Mouse (Mus musculus) ovary, adult 2 months (tissue): ENCODE results near the gene Olfr1016. TPM values are rescaled to one million over a fixed set of nuclear protein-coding genes. Genes with fewer than 3 reads are reported as not detected.

ENCODE experiments used
- polyA plus RNA-seq: library from polyadenylated mRNA; depleted of rRNA; stranded (reverse); fragments of >200 nt; gene quantifications from 2 replicates; pipeline ENCODE4 v1.2.3, GENCODE M21; 2012; rRNA removed

Olfr1016 gene
- not detected in 2 replicates for polyA plus RNA-seq

DNA sequence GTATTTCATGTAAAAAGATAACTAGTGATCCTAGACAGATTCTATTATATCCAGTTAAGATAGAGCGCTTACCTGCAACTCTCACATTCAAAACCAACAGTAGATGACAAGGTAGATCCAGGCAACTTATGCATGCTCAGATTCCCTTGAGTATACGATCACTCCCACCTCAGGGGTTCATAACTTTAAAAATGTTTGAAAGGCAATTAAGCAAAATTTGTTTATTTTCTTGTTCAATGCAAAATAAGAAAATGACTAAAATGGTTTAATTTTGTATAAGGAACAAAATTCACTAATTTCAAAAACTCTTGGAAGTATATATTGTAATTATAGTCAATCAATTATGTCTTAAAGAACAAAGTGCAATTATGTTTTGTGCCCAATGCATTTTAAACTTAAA is at the start of gene Olfr1016:
TSS of gene Olfr1016 (minus strand) at position 101 of the 400 bp plus-strand sequence.

DNA sequence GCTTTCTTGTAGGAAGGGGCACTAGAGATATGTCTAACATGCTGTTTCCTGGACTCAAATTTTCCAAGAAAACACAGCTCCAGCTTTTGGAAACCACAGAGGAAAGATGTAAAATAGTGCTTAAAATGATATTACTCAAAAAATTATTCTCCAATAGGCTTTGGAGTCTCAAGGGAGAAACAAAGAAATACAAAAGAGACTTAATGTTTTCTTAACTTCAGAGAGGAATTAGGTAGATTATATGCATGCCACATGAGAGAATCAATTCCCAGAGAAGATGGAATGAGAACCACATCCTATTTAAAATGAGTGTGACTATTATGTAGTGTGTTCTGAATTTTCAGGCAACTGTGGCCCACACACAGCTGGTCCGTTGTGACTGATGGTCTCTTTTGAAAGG is 44.4 kb upstream of the Olfr1016 start, which contains the start of gene Olfr1020:
TSS of gene Olfr1020 (plus strand) at position 301 of the 400 bp plus-strand sequence.

DNA sequence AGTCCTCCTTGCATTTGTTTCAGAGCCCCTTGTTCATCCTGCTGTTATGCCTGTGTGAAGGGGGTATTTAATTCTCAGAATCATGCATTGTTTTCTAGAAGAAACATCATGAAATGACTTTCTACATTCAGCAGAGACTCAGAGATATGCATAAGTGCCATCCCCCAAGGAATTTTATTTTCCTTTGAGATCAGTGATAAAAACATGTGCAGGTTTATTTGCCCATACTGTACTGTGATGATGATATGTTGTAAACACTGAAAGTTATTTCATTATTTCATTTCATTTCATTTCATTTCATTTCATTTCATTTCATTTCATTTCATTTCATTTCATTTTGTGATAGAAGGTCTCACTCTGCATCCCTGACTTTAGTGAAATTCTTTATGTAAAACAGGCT is 43.0 kb upstream of the Olfr1016 start, which contains the start of gene Olfr1019:
TSS of gene Olfr1019 (minus strand) at position 101 of the 400 bp plus-strand sequence.

DNA sequence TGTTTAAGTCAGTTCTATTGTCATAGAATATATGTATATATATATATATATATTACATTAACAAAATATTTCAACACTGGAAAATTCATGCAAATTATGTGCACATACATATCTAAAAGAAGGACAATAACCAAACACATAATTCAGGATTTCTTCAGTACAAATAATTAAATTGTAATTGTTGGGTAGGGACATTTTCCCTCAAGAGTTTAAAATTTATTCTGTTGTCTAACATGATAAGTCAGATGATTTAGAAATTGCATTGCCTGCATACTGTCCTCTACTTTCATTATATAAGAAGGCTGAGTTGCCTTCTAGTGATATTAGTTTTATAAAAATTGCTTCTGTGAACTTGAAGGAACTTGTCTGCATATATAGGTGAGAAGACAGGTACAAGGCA is 15.8 kb upstream of the Olfr1016 start, which contains the start of gene Olfr1018:
TSS of gene Olfr1018 (plus strand) at position 301 of the 400 bp plus-strand sequence.

DNA sequence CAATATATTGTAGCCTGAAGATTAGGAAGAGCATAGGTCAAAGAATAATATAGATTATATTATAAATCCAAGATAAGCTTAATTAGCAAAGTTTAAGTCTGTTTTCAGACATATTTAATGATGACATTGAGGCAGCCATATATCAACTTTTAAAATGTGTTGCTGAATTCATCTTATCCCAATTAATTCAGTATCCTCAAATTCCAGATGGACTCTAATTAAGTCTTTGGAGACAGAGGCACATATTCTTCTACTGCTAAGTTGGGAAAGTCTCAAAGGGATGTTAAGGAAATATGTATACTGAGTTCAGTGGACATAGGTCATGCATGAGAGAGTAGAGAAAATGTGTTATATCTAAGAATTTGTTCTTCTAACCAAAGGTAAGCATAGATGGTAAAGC is 20.6 kb downstream of the Olfr1016 start, which contains the start of gene Olfr1015:
TSS of gene Olfr1015 (plus strand) at position 301 of the 400 bp plus-strand sequence.

DNA sequence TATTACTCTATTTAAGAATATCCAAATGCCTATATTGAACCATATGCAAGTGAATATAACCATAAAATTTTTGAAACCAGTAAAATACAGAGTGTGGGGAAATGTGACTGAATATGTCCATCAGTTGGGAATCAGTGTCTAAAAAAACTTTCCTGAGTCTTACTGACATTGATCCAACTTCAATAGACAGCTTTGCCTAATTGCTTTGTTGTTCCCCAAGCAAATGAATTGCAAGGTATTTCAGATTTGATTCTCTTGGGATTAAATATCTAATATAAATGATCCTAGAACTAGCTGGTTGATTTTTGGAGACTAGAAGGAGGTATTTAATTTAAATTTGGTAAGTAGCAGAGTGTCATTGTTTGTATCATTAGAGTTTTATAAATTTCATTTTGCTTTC is 29.9 kb downstream of the Olfr1016 start, which contains the start of gene Olfr1014:
TSS of gene Olfr1014 (plus strand) at position 301 of the 400 bp plus-strand sequence.

DNA sequence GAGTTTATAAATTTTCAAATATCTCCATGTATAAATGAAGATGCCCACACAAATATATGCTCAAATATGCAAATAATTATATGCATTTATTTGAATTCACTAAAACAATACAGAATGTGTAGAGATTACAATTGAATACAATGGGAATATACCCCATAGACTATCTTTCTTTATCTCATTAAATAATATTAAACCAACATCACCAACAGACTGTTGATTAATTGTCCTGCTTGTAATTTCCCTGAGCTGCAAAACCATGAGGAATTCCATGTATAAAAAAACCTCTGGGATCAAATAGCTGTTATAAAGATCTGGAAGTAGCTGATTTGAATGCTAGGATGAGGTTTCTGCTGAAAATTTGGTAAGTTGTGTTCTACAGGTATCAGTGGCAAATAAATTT is 35.5 kb downstream of the Olfr1016 start, which contains the start of gene Olfr1013:
TSS of gene Olfr1013 (plus strand) at position 301 of the 400 bp plus-strand sequence.

DNA sequence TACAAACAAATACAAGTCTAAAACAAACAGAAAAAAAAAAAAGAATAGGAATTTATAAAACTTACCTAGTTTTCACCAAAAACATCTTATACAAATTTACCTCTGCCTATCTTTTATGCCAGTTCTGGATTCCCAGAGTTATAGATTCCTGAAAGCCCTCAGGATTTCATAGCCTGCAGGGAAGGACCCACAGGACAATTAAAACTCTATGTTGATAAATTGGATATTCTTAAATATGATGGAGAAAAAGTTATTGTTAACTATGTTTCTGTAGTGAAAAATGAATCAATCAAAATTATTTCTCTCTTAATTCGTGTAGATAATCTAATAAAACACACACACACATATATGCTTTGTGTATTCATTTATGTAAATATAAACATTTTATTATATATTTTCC is 39.7 kb downstream of the Olfr1016 start, which contains the start of gene Olfr1012:
TSS of gene Olfr1012 (minus strand) at position 101 of the 400 bp plus-strand sequence.

Other genes starting within 250 kb of the Olfr1016 start
- not detected in 2 replicates for gene Olfr996, start 223.3 kb downstream of the Olfr1016 start, polyA plus RNA-seq
- gene Olfr998, start 213.6 kb downstream of the Olfr1016 start, polyA plus RNA-seq = not detected in 2 replicates
- not detected in 2 replicates for gene Olfr1000, start 190.6 kb downstream of the Olfr1016 start, polyA plus RNA-seq
- not detected in 2 replicates for gene Olfr1002, start 151.8 kb downstream of the Olfr1016 start, polyA plus RNA-seq
- not detected in 2 replicates for gene Olfr154, start 138.1 kb downstream of the Olfr1016 start, polyA plus RNA-seq
- gene Olfr1006, start 123.8 kb downstream of the Olfr1016 start, polyA plus RNA-seq = not detected in 2 replicates
- not detected in 2 replicates for gene Olfr1008, start 113.1 kb downstream of the Olfr1016 start, polyA plus RNA-seq
- not detected in 2 replicates for gene Olfr1009, start 87.1 kb downstream of the Olfr1016 start, polyA plus RNA-seq
- gene Olfr1012, start 39.8 kb downstream of the Olfr1016 start, polyA plus RNA-seq = not detected in 2 replicates
- gene Olfr1013, start 35.4 kb downstream of the Olfr1016 start, polyA plus RNA-seq = not detected in 2 replicates
- gene Olfr1014, start 29.8 kb downstream of the Olfr1016 start, polyA plus RNA-seq = not detected in 2 replicates
- not detected in 2 replicates for gene Olfr1015, start 20.5 kb downstream of the Olfr1016 start, polyA plus RNA-seq
- not detected in 2 replicates for gene Olfr1018, start 15.9 kb upstream of the Olfr1016 start, polyA plus RNA-seq
- not detected in 2 replicates for gene Olfr1019, start 42.9 kb upstream of the Olfr1016 start, polyA plus RNA-seq
- not detected in 2 replicates for gene Olfr1020, start 44.5 kb upstream of the Olfr1016 start, polyA plus RNA-seq
- gene Olfr1022, start 66.0 kb upstream of the Olfr1016 start, polyA plus RNA-seq = not detected in 2 replicates
- gene Olfr1023, start 83.1 kb upstream of the Olfr1016 start, polyA plus RNA-seq = not detected in 2 replicates
- gene Olfr1024, start 102.5 kb upstream of the Olfr1016 start, polyA plus RNA-seq = not detected in 2 replicates
- gene Olfr1025-ps1, start 112.6 kb upstream of the Olfr1016 start, polyA plus RNA-seq = not detected in 2 replicates
- gene Olfr1026, start 119.0 kb upstream of the Olfr1016 start, polyA plus RNA-seq = not detected in 2 replicates
- not detected in 2 replicates for gene Olfr1028, start 147.9 kb upstream of the Olfr1016 start, polyA plus RNA-seq
- 0.29 and 0.58 TPM in 2 replicates for gene Olfr1029, start 171.4 kb upstream of the Olfr1016 start, polyA plus RNA-seq
- gene Olfr1030, start 176.7 kb upstream of the Olfr1016 start, polyA plus RNA-seq = 0.03 and 0.05 TPM in 2 replicates
- not detected in 2 replicates for gene Olfr1031, start 187.8 kb upstream of the Olfr1016 start, polyA plus RNA-seq
- not detected in 2 replicates for gene Olfr1032, start 203.0 kb upstream of the Olfr1016 start, polyA plus RNA-seq
- 1.4 and 1.5 TPM in 2 replicates for gene Olfr1033, start 218.1 kb upstream of the Olfr1016 start, polyA plus RNA-seq
- 0.37 and 0.41 TPM in 2 replicates for gene Olfr1034, start 243.3 kb upstream of the Olfr1016 start, polyA plus RNA-seq